Mouse (Mus musculus): ENCODE measurements around the gene Actc1. TPM values are rescaled to one million over a fixed set of nuclear protein-coding genes. Genes with fewer than 3 reads are reported as not detected.

The Actc1 gene
- polyA plus RNA-seq, 1 experiment, result 0.38 TPM

GRCm38 (mm10) chr2:114089862-114090261 lies 36.5 kb upstream of the Actc1 start:
- TF ChIP-seq POLR2A (IDR thresholded peaks at IDR 0.05; ENCODE audit: borderline replicate concordance, low read depth, low read length), result no peak
- TF ChIP-seq CTCF (IDR thresholded peaks at IDR 0.05; ENCODE audit: low read depth, low read length), result no peak
- no peaks in the 10 kb centered on the region for H3K4me1 ChIP-seq (ENCODE audit: control insufficient read depth, insufficient read depth, low read length)
- H3K27ac ChIP-seq (ENCODE audit: insufficient read depth, low read depth, low read length), result no peak overlapping the region
- H3K4me3 ChIP-seq (ENCODE audit: insufficient read depth, low read length), result no peak overlapping the region

- TF ChIP-seq CTCF (IDR thresholded peaks at IDR 0.05; ENCODE audit: low read depth, low read length) (no peak), POLR2A (IDR thresholded peaks at IDR 0.05; ENCODE audit: borderline replicate concordance, low read depth, low read length) (no peak)
- no peak overlapping the region for H3K27ac ChIP-seq (ENCODE audit: insufficient read depth, low read depth, low read length)
- H3K4me1 ChIP-seq (ENCODE audit: control insufficient read depth, insufficient read depth, low read length), result no peaks in the 10 kb centered on the region
- H3K4me3 ChIP-seq (ENCODE audit: insufficient read depth, low read length), result no peak overlapping the region
These were observed 33.9 kb upstream of the Actc1 start for GRCm38 (mm10) chr2:114087271-114087670.

- no peaks in the 10 kb centered on the region for H3K4me1 ChIP-seq (ENCODE audit: control insufficient read depth, insufficient read depth, low read length)
- H3K27ac ChIP-seq (ENCODE audit: insufficient read depth, low read depth, low read length), result no peak overlapping the region
- TF ChIP-seq POLR2A (IDR thresholded peaks at IDR 0.05; ENCODE audit: borderline replicate concordance, low read depth, low read length) (no peak), CTCF (IDR thresholded peaks at IDR 0.05; ENCODE audit: low read depth, low read length) (no peak)
- no peak overlapping the region for H3K4me3 ChIP-seq (ENCODE audit: insufficient read depth, low read length)
These were observed 18.5 kb upstream of the Actc1 start for GRCm38 (mm10) chr2:114071876-114072275.

- H3K4me1 ChIP-seq (ENCODE audit: control insufficient read depth, insufficient read depth, low read length), result no peaks in the 10 kb centered on the region
- no peak overlapping the region for H3K4me3 ChIP-seq (ENCODE audit: insufficient read depth, low read length)
- TF ChIP-seq CTCF (IDR thresholded peaks at IDR 0.05; ENCODE audit: low read depth, low read length), result no peak
- TF ChIP-seq POLR2A (IDR thresholded peaks at IDR 0.05; ENCODE audit: borderline replicate concordance, low read depth, low read length), result no peak
- no peak overlapping the region for H3K27ac ChIP-seq (ENCODE audit: insufficient read depth, low read depth, low read length)
These were observed 12.9 kb upstream of the Actc1 start for GRCm38 (mm10) chr2:114066226-114066625.

GRCm38 (mm10) chr2:114064004-114064403 lies 10.7 kb upstream of the Actc1 start:
- Histone ChIP-seq H3K4me1 (ENCODE audit: control insufficient read depth, insufficient read depth, low read length) (peaks cover 2% of the 10 kb centered on the region; the same call in 1 of the 2 replicates), H3K4me3 (ENCODE audit: insufficient read depth, low read length) (no peak overlapping the region), H3K27ac (ENCODE audit: insufficient read depth, low read depth, low read length) (no peak overlapping the region)
- TF ChIP-seq CTCF (IDR thresholded peaks at IDR 0.05; ENCODE audit: low read depth, low read length) (no peak), POLR2A (IDR thresholded peaks at IDR 0.05; ENCODE audit: borderline replicate concordance, low read depth, low read length) (no peak)

- no peak for TF ChIP-seq CTCF (IDR thresholded peaks at IDR 0.05; ENCODE audit: low read depth, low read length)
- no peak for TF ChIP-seq POLR2A (IDR thresholded peaks at IDR 0.05; ENCODE audit: borderline replicate concordance, low read depth, low read length)
- no peak overlapping the region for H3K27ac ChIP-seq (ENCODE audit: insufficient read depth, low read depth, low read length)
- H3K4me1 ChIP-seq (ENCODE audit: control insufficient read depth, insufficient read depth, low read length), result peaks cover 2% of the 10 kb centered on the region; the same call in 1 of the 2 replicates
- H3K4me3 ChIP-seq (ENCODE audit: insufficient read depth, low read length), result no peak overlapping the region
These were observed 6.8 kb upstream of the Actc1 start for GRCm38 (mm10) chr2:114060071-114060591.

GRCm38 (mm10) chr2:114059608-114060007 lies 6.3 kb upstream of the Actc1 start:
- no peak overlapping the region for H3K4me3 ChIP-seq (ENCODE audit: insufficient read depth, low read length)
- no peak for TF ChIP-seq POLR2A (IDR thresholded peaks at IDR 0.05; ENCODE audit: borderline replicate concordance, low read depth, low read length)
- no peak for TF ChIP-seq CTCF (IDR thresholded peaks at IDR 0.05; ENCODE audit: low read depth, low read length)
- peaks cover 2% of the 10 kb centered on the region; the same call in 1 of the 2 replicates for H3K4me1 ChIP-seq (ENCODE audit: control insufficient read depth, insufficient read depth, low read length)
- no peak overlapping the region for H3K27ac ChIP-seq (ENCODE audit: insufficient read depth, low read depth, low read length)

GRCm38 (mm10) chr2:114058226-114058796 lies 5.0 kb upstream of the Actc1 start:
- TF ChIP-seq CTCF (IDR thresholded peaks at IDR 0.05; ENCODE audit: low read depth, low read length) (no peak), POLR2A (IDR thresholded peaks at IDR 0.05; ENCODE audit: borderline replicate concordance, low read depth, low read length) (no peak)
- Histone ChIP-seq H3K4me3 (ENCODE audit: insufficient read depth, low read length) (no peak overlapping the region), H3K27ac (ENCODE audit: insufficient read depth, low read depth, low read length) (no peak overlapping the region), H3K4me1 (ENCODE audit: control insufficient read depth, insufficient read depth, low read length) (peaks cover 2% of the 10 kb centered on the region; the same call in 1 of the 2 replicates)

GRCm38 (mm10) chr2:114057303-114057853 lies 4.0 kb upstream of the Actc1 start:
- H3K4me3 ChIP-seq (ENCODE audit: insufficient read depth, low read length), result no peak overlapping the region
- TF ChIP-seq POLR2A (IDR thresholded peaks at IDR 0.05; ENCODE audit: borderline replicate concordance, low read depth, low read length), result no peak
- no peak for TF ChIP-seq CTCF (IDR thresholded peaks at IDR 0.05; ENCODE audit: low read depth, low read length)
- H3K27ac ChIP-seq (ENCODE audit: insufficient read depth, low read depth, low read length), result no peak overlapping the region
- peaks cover 2% of the 10 kb centered on the region; the same call in 1 of the 2 replicates for H3K4me1 ChIP-seq (ENCODE audit: control insufficient read depth, insufficient read depth, low read length)

- TF ChIP-seq CTCF (IDR thresholded peaks at IDR 0.05; ENCODE audit: low read depth, low read length) (no peak), POLR2A (IDR thresholded peaks at IDR 0.05; ENCODE audit: borderline replicate concordance, low read depth, low read length) (no peak)
- Histone ChIP-seq H3K4me1 (ENCODE audit: control insufficient read depth, insufficient read depth, low read length) (no peaks in the 10 kb centered on the region), H3K4me3 (ENCODE audit: insufficient read depth, low read length) (no peak overlapping the region), H3K27ac (ENCODE audit: insufficient read depth, low read depth, low read length) (no peak overlapping the region)
These were observed 781 bp upstream of the Actc1 start for GRCm38 (mm10) chr2:114054129-114054528.

Measured in bone marrow macrophage, adult 2 months (primary cell).